Mouse (Mus musculus) cerebellum, adult (tissue): ENCODE data around the gene Trpv4.

Experiments used
- ATAC-seq: cut with Nextera tagmentation; 2 replicates; pipeline ENCODE4 v1.9.2; 2017; ENCODE audit warnings: mild to moderate bottlenecking, moderate library complexity, mixed read lengths; ENCODE audit not compliant: insufficient number of reproducible peaks, low FRiP score, low TSS enrichment

Gene Trpv4

DNA sequence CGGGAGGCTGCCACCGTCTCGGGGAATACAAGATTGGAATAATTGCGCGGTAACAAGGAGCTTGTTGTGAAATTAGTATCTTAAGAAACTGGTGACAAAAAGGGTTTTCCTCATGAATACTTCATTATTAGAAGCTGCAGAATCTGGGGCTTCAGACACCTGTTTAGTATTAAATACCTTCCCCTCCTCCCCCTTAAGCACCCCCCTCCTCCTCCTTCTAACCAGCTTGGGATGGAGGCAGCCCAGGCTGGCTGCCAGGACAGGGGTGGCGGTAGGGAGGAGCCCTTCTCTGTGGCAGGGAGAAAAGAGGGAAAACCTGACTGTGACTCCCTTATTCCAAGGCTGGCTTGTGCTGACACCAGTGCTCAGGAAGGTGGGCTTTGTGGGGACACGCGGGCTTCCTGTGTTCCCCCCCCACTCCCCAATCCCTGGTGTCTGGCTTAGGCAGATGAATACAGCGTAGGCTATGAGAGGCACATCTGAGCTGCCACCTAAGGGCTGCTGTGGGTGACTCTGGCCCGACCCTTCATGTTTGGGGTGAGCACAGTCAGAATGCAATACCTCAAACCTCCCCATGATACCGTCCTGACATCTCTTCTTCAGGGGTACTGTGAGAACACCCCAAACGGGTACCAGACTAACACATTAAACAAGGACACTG, 64.9 kb downstream of the Trpv4 start:
- ATAC-seq: no peak

GRCm38 (mm10) chr5:114592463-114593160, 65.6 kb downstream of the Trpv4 start:
- ATAC-seq: no peak

- no peak for ATAC-seq
Observed at GRCm38 (mm10) chr5:114591151-114591561, 67.1 kb downstream of the Trpv4 start.

GRCm38 (mm10) chr5:114590043-114590913, 67.9 kb downstream of the Trpv4 start:
- no peak for ATAC-seq

GRCm38 (mm10) chr5:114589454-114589853, 68.8 kb downstream of the Trpv4 start:
- no peak for ATAC-seq

DNA sequence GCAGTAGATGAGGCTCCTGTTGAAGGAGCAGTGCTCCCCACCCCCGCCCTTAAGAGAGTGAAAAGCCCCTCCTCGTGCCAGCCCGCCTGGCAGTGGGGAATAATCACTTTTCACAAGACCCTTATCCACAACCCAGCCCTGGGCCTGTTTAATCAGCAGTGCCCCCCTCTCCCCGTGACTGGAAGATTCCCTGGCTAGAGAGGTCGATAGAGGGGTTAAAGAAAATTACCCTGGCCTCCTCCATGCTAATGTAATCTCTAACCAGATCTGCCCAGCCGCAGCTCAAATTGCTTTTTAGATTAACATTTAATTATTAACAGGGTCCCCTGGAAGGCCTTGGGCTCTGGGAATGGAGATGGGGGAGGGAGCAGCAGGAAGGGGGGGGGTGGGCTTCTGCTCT, 69.2 kb downstream of the Trpv4 start:
- no peak for ATAC-seq

GRCm38 (mm10) chr5:114588416-114588815, 69.8 kb downstream of the Trpv4 start:
- no peak for ATAC-seq

- no peak for ATAC-seq
Observed at GRCm38 (mm10) chr5:114587908-114588307, 70.3 kb downstream of the Trpv4 start.

- ATAC-seq: no peak
Observed at GRCm38 (mm10) chr5:114585682-114586081, 72.5 kb downstream of the Trpv4 start.

DNA sequence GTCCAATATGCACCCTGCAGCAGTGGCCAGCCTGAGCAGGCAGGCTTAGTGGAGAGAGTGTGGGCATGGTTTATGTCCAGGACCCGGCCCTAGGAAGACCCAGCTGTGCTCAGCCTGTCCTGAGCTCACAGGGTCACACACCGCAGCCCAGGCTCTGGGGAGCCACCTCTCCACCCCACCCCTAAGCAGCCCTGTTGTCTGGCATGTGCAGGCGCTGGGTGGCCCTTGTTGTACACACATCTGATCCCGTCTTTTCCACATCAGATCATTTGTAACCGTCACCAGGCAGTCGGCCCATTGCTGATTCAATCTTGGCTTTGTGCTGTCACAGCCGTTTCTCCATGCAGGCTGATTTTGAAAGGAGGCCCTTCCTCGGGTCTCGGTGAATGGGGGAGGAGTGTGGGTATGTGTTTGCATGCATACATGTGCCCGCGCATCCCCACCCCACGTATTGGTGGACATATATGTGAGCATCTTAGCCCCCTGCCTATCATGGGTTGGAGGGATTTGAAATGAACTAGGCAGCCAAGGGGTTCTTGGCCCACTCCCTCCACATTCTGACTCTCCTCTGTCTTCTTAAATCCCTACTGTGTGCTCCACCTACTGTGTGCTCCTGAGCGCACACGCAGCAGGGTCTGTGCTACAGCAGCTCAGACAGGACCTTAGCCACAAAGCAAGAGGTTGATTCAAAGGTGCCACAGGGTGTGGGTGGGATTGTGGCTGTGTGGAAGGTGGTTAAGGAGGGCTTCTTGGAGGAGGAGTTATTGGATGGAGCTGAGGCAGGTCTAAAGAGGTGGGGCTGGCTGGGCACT, 73.7 kb downstream of the Trpv4 start:
- ATAC-seq: no peak

GRCm38 (mm10) chr5:114583490-114584175, 74.6 kb downstream of the Trpv4 start:
- ATAC-seq: no peak

- ATAC-seq: no peak
Observed at GRCm38 (mm10) chr5:114583046-114583445, 75.2 kb downstream of the Trpv4 start.

- no peak for ATAC-seq
Observed at GRCm38 (mm10) chr5:114581486-114581885, 76.7 kb downstream of the Trpv4 start.

DNA sequence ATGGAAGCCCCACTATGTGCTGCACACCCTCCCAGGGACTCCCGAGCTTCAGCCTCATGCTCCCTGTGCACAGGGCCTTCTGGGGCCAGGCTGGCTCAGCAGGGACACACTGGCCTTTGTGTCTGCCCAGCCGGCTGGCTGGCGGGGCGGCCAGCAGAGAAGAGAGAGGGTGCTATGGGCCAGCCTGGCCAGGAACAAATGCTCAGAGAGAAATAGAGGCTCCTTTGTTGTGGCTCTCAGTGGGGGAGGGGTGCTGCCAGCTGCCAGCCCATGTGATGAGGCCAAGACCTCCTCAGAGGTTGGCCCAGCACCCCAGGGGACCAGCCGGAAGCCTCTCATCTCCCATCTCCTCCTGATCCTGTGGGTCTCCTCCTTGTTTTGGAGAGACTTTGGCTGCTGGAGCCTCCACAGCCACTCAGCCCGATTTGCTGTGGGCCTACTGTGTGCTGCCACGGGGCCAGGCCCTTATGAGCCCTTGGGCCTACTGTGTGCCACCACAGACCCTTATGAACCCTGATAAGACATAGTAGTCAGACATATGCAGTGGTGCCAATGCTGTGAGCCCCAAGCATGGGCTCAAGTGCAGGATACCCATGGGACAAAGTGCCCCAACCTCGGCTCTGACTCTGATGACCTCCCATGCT, 78.4 kb downstream of the Trpv4 start:
- no peak for ATAC-seq

DNA sequence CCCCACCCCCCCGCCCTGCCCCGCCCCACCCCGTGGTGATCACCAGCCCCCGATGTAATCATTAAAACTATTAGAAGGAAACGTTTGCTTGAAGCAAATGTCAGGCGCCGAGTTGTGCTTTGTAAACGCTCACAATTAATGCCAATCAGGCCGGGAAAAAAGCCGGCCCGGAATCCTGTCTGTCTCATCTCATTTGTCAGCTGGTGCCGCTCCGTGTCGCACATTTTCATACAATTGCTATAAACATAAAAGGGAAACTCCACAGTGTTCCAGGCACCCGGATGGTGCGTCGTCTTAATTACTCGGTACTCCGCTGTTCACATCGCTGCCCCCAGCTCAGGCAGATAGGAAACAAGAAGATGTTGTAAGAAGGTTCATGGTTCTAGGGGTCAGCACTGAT, 79.9 kb downstream of the Trpv4 start:
- ATAC-seq: no peak

- ATAC-seq: no peak
Observed at GRCm38 (mm10) chr5:114575986-114576605, 82.1 kb downstream of the Trpv4 start.

DNA sequence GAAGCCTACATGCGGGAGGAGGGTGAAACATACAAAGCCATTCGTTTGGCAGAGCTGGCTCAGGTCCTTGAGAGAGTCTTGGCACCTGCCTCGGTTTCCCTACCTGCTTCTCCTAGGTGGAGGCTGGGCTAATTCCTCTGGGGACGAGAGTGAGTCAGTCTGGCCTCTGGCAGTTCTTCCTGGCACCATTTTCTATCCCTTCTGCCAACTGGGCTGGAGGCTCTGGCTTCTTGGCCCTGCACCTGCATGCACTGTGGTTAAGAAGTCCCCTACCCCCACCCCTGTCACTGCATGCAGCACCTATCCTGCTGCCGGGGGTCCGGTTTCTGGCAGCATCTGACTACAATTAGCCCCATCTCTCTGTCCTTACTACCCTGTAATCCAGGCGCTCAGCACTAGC, 82.7 kb downstream of the Trpv4 start:
- ATAC-seq: no peak

GRCm38 (mm10) chr5:114575010-114575409, 83.2 kb downstream of the Trpv4 start:
- ATAC-seq: no peak
